Mouse (Mus musculus): ENCODE measurements around the gene Casz1. TPM values are rescaled to one million over a fixed set of nuclear protein-coding genes. Genes with fewer than 3 reads are reported as not detected.

Gene Casz1
- polyA plus RNA-seq, 1 experiment from 2014 or later = 7.3 TPM

GRCm38 (mm10) chr4:148964541-148965310 lies 160.5 kb downstream of the Casz1 start:
- Histone ChIP-seq H3K4me1 (replicated peaks; ENCODE audit: control insufficient read depth, insufficient read depth, low read length) (0 out of 2 replicates have a peak, but pooled peaks cover 1% of the 10 kb centered on the region), H3K4me2 (ENCODE audit: low read depth, low read length) (no peak overlapping the region), H3K9me3 (ENCODE audit: control insufficient read depth, low read length) (no peaks in the 10 kb centered on the region), H3K4me3 (ENCODE audit: low read length) (no peak overlapping the region), H3K27me3 (ENCODE audit: control insufficient read depth, insufficient read depth, low read depth, low read length) (no peaks in the 10 kb centered on the region), H3K36me3 (ENCODE audit: control insufficient read depth, insufficient read depth, low read length) (peaks cover 6% of the 10 kb centered on the region), H3K9ac (ENCODE audit: low read length) (no peak overlapping the region), H3K27ac (ENCODE audit: low read length) (no peak overlapping the region)
- WGBS = 86% methylated on average over 10 of the region's 10 CpGs
- ATAC-seq (ENCODE audit: low read depth) = no peak

GRCm38 (mm10) chr4:148966132-148966531 lies 161.9 kb downstream of the Casz1 start:
- WGBS = 89% methylated on average over 5 of the region's 5 CpGs
- Histone ChIP-seq H3K27ac (ENCODE audit: low read length) (no peak overlapping the region), H3K4me1 (replicated peaks; ENCODE audit: control insufficient read depth, insufficient read depth, low read length) (peaks cover 7% of the 10 kb centered on the region; the same call in 1 of the 2 replicates)

GRCm38 (mm10) chr4:148968859-148969258 lies 164.6 kb downstream of the Casz1 start:
- H3K36me3 ChIP-seq (ENCODE audit: control insufficient read depth, insufficient read depth, low read length) = peaks cover 3% of the 10 kb centered on the region; the same call in 1 of the 2 replicates
- H3K4me1 ChIP-seq (replicated peaks; ENCODE audit: control insufficient read depth, insufficient read depth, low read length) = peaks cover 14% of the 10 kb centered on the region; the same call in 1 of the 2 replicates
- H3K27me3 ChIP-seq (ENCODE audit: control insufficient read depth, insufficient read depth, low read depth, low read length) = no peaks in the 10 kb centered on the region
- no peak overlapping the region for H3K27ac ChIP-seq (ENCODE audit: low read length)
- no peak overlapping the region for H3K4me2 ChIP-seq (ENCODE audit: low read depth, low read length)
- no peaks in the 10 kb centered on the region for H3K9me3 ChIP-seq (ENCODE audit: control insufficient read depth, low read length)
- H3K9ac ChIP-seq (ENCODE audit: low read length) = no peak overlapping the region
- 70% methylated on average over 5 of the region's 5 CpGs for WGBS
- ATAC-seq (ENCODE audit: low read depth) = no peak
- H3K4me3 ChIP-seq (ENCODE audit: low read length) = no peak overlapping the region

More at GRCm38 (mm10) chr4:148966132-148966531, 161.9 kb downstream of the Casz1 start:
- no peaks in the 10 kb centered on the region for H3K9me3 ChIP-seq (ENCODE audit: control insufficient read depth, low read length)
- H3K4me2 ChIP-seq (ENCODE audit: low read depth, low read length) = no peak overlapping the region
- no peak overlapping the region for H3K9ac ChIP-seq (ENCODE audit: low read length)
- H3K36me3 ChIP-seq (ENCODE audit: control insufficient read depth, insufficient read depth, low read length) = peaks cover 6% of the 10 kb centered on the region
- ATAC-seq (ENCODE audit: low read depth) = no peak
- no peak overlapping the region for H3K4me3 ChIP-seq (ENCODE audit: low read length)
- H3K27me3 ChIP-seq (ENCODE audit: control insufficient read depth, insufficient read depth, low read depth, low read length) = no peaks in the 10 kb centered on the region

GRCm38 (mm10) chr4:148969610-148970009 lies 165.4 kb downstream of the Casz1 start:
- ATAC-seq (ENCODE audit: low read depth) = no peak
- WGBS = 68% methylated on average over 5 of the region's 5 CpGs
- Histone ChIP-seq H3K27ac (ENCODE audit: low read length) (no peak overlapping the region), H3K36me3 (ENCODE audit: control insufficient read depth, insufficient read depth, low read length) (peaks cover 3% of the 10 kb centered on the region; the same call in 1 of the 2 replicates), H3K4me1 (replicated peaks; ENCODE audit: control insufficient read depth, insufficient read depth, low read length) (peaks cover 14% of the 10 kb centered on the region; the same call in 1 of the 2 replicates), H3K4me2 (ENCODE audit: low read depth, low read length) (no peak overlapping the region), H3K27me3 (ENCODE audit: control insufficient read depth, insufficient read depth, low read depth, low read length) (no peaks in the 10 kb centered on the region), H3K4me3 (ENCODE audit: low read length) (no peak overlapping the region), H3K9ac (ENCODE audit: low read length) (no peak overlapping the region), H3K9me3 (ENCODE audit: control insufficient read depth, low read length) (no peaks in the 10 kb centered on the region)

GRCm38 (mm10) chr4:148970742-148971141 lies 166.5 kb downstream of the Casz1 start:
- Histone ChIP-seq H3K27me3 (ENCODE audit: control insufficient read depth, insufficient read depth, low read depth, low read length) (no peaks in the 10 kb centered on the region), H3K9me3 (ENCODE audit: control insufficient read depth, low read length) (no peaks in the 10 kb centered on the region), H3K36me3 (ENCODE audit: control insufficient read depth, insufficient read depth, low read length) (no peaks in the 10 kb centered on the region), H3K4me3 (ENCODE audit: low read length) (no peak overlapping the region), H3K9ac (ENCODE audit: low read length) (no peak overlapping the region), H3K27ac (ENCODE audit: low read length) (no peak overlapping the region), H3K4me2 (ENCODE audit: low read depth, low read length) (no peak overlapping the region), H3K4me1 (replicated peaks; ENCODE audit: control insufficient read depth, insufficient read depth, low read length) (peaks cover 14% of the 10 kb centered on the region; the same call in 1 of the 2 replicates)
- WGBS = 92% methylated on average over 4 of the region's 4 CpGs
- ATAC-seq (ENCODE audit: low read depth) = no peak

- no peaks in the 10 kb centered on the region for H3K36me3 ChIP-seq (ENCODE audit: control insufficient read depth, insufficient read depth, low read length)
- H3K4me3 ChIP-seq (ENCODE audit: low read length) = no peak overlapping the region
- no peaks in the 10 kb centered on the region for H3K9me3 ChIP-seq (ENCODE audit: control insufficient read depth, low read length)
- ATAC-seq (ENCODE audit: low read depth) = peak; percentile 32; the same call in 1 of the 2 replicates
- no peaks in the 10 kb centered on the region for H3K27me3 ChIP-seq (ENCODE audit: control insufficient read depth, insufficient read depth, low read depth, low read length)
- WGBS = 62% methylated on average over 3 of the region's 3 CpGs
- no peak overlapping the region for H3K27ac ChIP-seq (ENCODE audit: low read length)
- H3K4me2 ChIP-seq (ENCODE audit: low read depth, low read length) = no peak overlapping the region
- peaks cover 14% of the 10 kb centered on the region; the same call in 1 of the 2 replicates for H3K4me1 ChIP-seq (replicated peaks; ENCODE audit: control insufficient read depth, insufficient read depth, low read length)
- no peak overlapping the region for H3K9ac ChIP-seq (ENCODE audit: low read length)
Measured at GRCm38 (mm10) chr4:148971613-148972242, 167.5 kb downstream of the Casz1 start.

- 85% methylated on average over 14 of the region's 14 CpGs for WGBS
- Histone ChIP-seq H3K4me2 (ENCODE audit: low read depth, low read length) (no peak overlapping the region), H3K9me3 (ENCODE audit: control insufficient read depth, low read length) (no peaks in the 10 kb centered on the region), H3K4me3 (ENCODE audit: low read length) (no peak overlapping the region), H3K27ac (ENCODE audit: low read length) (no peak overlapping the region), H3K27me3 (ENCODE audit: control insufficient read depth, insufficient read depth, low read depth, low read length) (no peaks in the 10 kb centered on the region), H3K4me1 (replicated peaks; ENCODE audit: control insufficient read depth, insufficient read depth, low read length) (peaks cover 14% of the 10 kb centered on the region; the same call in 1 of the 2 replicates), H3K36me3 (ENCODE audit: control insufficient read depth, insufficient read depth, low read length) (no peaks in the 10 kb centered on the region), H3K9ac (ENCODE audit: low read length) (no peak overlapping the region)
- no peak for ATAC-seq (ENCODE audit: low read depth)
Measured at GRCm38 (mm10) chr4:148972707-148973106, 168.5 kb downstream of the Casz1 start.

- Histone ChIP-seq H3K4me1 (replicated peaks; ENCODE audit: control insufficient read depth, insufficient read depth, low read length) (peaks cover 17% of the 10 kb centered on the region), H3K27ac (ENCODE audit: low read length) (no peak overlapping the region)
Measured at GRCm38 (mm10) chr4:148973387-148973786, 169.2 kb downstream of the Casz1 start.

GRCm38 (mm10) chr4:148974833-148975232 lies 170.6 kb downstream of the Casz1 start:
- Histone ChIP-seq H3K36me3 (ENCODE audit: control insufficient read depth, insufficient read depth, low read length) (no peaks in the 10 kb centered on the region), H3K4me2 (ENCODE audit: low read depth, low read length) (no peak overlapping the region), H3K4me3 (ENCODE audit: low read length) (no peak overlapping the region), H3K4me1 (replicated peaks; ENCODE audit: control insufficient read depth, insufficient read depth, low read length) (peaks cover 24% of the 10 kb centered on the region), H3K27me3 (ENCODE audit: control insufficient read depth, insufficient read depth, low read depth, low read length) (no peaks in the 10 kb centered on the region), H3K27ac (ENCODE audit: low read length) (no peak overlapping the region), H3K9me3 (ENCODE audit: control insufficient read depth, low read length) (no peaks in the 10 kb centered on the region), H3K9ac (ENCODE audit: low read length) (no peak overlapping the region)
- ATAC-seq (ENCODE audit: low read depth) = no peak
- 80% methylated on average over 7 of the region's 7 CpGs for WGBS

More at GRCm38 (mm10) chr4:148973387-148973786, 169.2 kb downstream of the Casz1 start:
- Histone ChIP-seq H3K36me3 (ENCODE audit: control insufficient read depth, insufficient read depth, low read length) (no peaks in the 10 kb centered on the region), H3K9me3 (ENCODE audit: control insufficient read depth, low read length) (no peaks in the 10 kb centered on the region), H3K4me3 (ENCODE audit: low read length) (no peak overlapping the region), H3K4me2 (ENCODE audit: low read depth, low read length) (no peak overlapping the region), H3K9ac (ENCODE audit: low read length) (no peak overlapping the region), H3K27me3 (ENCODE audit: control insufficient read depth, insufficient read depth, low read depth, low read length) (no peaks in the 10 kb centered on the region)
- WGBS = 78% methylated on average over 14 of the region's 14 CpGs
- ATAC-seq (ENCODE audit: low read depth) = no peak

Data from lung, embryonic 16.5 days (tissue).